Comparison of ENCODE assay signal across 15 mouse cellular contexts in the genomic region with DNA sequence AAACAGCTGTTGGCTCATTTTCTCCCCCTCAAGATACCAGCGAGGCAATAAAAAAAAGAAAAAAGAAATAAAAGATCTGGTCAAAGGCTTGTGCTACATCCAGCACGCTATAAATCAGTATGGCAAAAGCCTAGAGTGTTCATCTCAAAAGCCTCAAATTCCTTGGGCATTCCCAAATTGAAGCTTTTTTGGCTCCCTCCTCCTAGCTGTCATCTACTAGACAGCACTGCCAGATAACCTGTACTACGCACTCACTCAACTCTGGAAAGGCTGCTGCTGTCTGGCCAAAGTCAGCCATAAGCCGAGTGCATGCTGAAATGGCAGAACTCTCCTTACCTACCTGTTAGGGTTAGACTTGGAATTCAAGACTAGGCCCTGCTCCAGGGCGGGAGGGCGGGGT. TPM values are rescaled to one million over a fixed set of nuclear protein-coding genes. Genes with fewer than 3 reads are reported as not detected.
DNase-seq lines count a peak whose midpoint lies in the region; ATAC-seq and TF ChIP-seq lines count a peak whose summit lies in the region.
"Had no signal": no experiment of that assay in that cellular context is flagged by ENCODE, and none has a peak within 500 bp of the region (broad histone marks: within the 10 kb centered on the region; RNA-seq: fewer than 3 reads in every experiment).

No protein-coding gene starts in this region.

- TF ChIP-seq CTCF in gastrocnemius, adult 2 months (IDR thresholded peaks at IDR 0.05) = no peak

- H3K27ac ChIP-seq in gastrocnemius, adult 2 months = peak overlapping the region; percentile 92
- H3K27ac ChIP-seq in kidney, embryonic 16.5 days (ENCODE audit: low read length) = 0 out of 2 replicates have a peak overlapping the region, but pooled peaks have one; percentile 16
- peak overlapping the region; percentile 60 for H3K27ac ChIP-seq in brown adipose tissue, adult 24 weeks (replicated peaks; ENCODE audit: low read depth, low read length)
- H3K27ac ChIP-seq: embryonic facial prominence, embryonic 15.5 days; forebrain, embryonic 15.5 days; layer of hippocampus, adult 2 months had no signal

- H3K9ac ChIP-seq in kidney, embryonic 16.5 days (replicated peaks; ENCODE audit: low read length) = no peak overlapping the region
- H3K9ac ChIP-seq: embryonic facial prominence, embryonic 15.5 days; forebrain, embryonic 15.5 days had no signal

- H3K4me3 ChIP-seq in gastrocnemius, adult 2 months = peak overlapping the region; percentile 29
- no peak overlapping the region for H3K4me3 ChIP-seq in kidney, embryonic 16.5 days (ENCODE audit: low read length)
- no peak overlapping the region for H3K4me3 ChIP-seq in brown adipose tissue, adult 24 weeks (ENCODE audit: insufficient read depth, low read depth, low read length)
- H3K4me3 ChIP-seq: embryonic facial prominence, embryonic 15.5 days; forebrain, embryonic 15.5 days; layer of hippocampus, adult 2 months had no signal

- DNase-seq in gastrocnemius, adult 2 months = no peak
- no peak for DNase-seq in gastrocnemius, postnatal 10 days
- DNase-seq in kidney, adult 9 months = no peak
- DNase-seq in lung, postnatal 36 days = peak; percentile 53
- DNase-seq in adrenal gland, postnatal 4 days (ENCODE audit: low spot score in 2 of 2) = no peak
- no peak for DNase-seq in urinary bladder, postnatal 25 days (ENCODE audit: low spot score)
- DNase-seq: adrenal gland, postnatal 36 days; cerebellum, adult 11 months; kidney, adult 8-10 months; spleen, adult 18-20 months had no signal

- no peaks in the 10 kb centered on the region for H3K9me3 ChIP-seq in kidney, embryonic 16.5 days (ENCODE audit: low read length)
- H3K9me3 ChIP-seq: embryonic facial prominence, embryonic 15.5 days; forebrain, embryonic 15.5 days had no signal

- intact Hi-C loops in gastrocnemius, adult 2 months (cut with DNase I) = no loop called here

- no peaks in the 10 kb centered on the region for H3K36me3 ChIP-seq in kidney, embryonic 16.5 days (ENCODE audit: insufficient read depth, low read length)
- H3K36me3 ChIP-seq: forebrain, embryonic 15.5 days had no signal

- peaks cover 81% of the 10 kb centered on the region for H3K4me1 ChIP-seq in kidney, embryonic 16.5 days (ENCODE audit: insufficient read depth, low read length)
- peaks cover 50% of the 10 kb centered on the region for H3K4me1 ChIP-seq in brown adipose tissue, adult 24 weeks (ENCODE audit: control insufficient read depth, insufficient read depth, insufficient read length, low read length)

- no peak overlapping the region for H3K4me2 ChIP-seq in kidney, embryonic 16.5 days (replicated peaks; ENCODE audit: low read depth, low read length)
- H3K4me2 ChIP-seq: embryonic facial prominence, embryonic 15.5 days; forebrain, embryonic 15.5 days had no signal

- no peak for ATAC-seq in kidney, embryonic 16.5 days (ENCODE audit: low FRiP score, low TSS enrichment)
- ATAC-seq: forebrain, embryonic 15.5 days had no signal

- WGBS in kidney, embryonic 16.5 days = 61% methylated on average over 6 of the region's 6 CpGs

- no peaks in the 10 kb centered on the region for H3K27me3 ChIP-seq in kidney, embryonic 16.5 days (ENCODE audit: insufficient read depth, low read length)
- H3K27me3 ChIP-seq: embryonic facial prominence, embryonic 15.5 days; forebrain, embryonic 15.5 days had no signal

RNA-seq across cellular contexts. Expression of a gene that starts 4.9 kb away (rescaled TPM):
- total RNA-seq in gastrocnemius, adult 2 months (2021) = 10 to 100 TPM; 27.1 to 40.2 TPM
- 100 to 1,000 TPM in 1 of 2 experiments, 10 to 100 TPM in 1; 90.2 to 120 TPM for total RNA-seq in gastrocnemius, postnatal 10 days (2021)
- 360 and 374 TPM in 2 replicates for polyA plus RNA-seq in kidney, embryonic 16.5 days (2015; fragmentation: Nextera tagmentation; extraction: Ambion mirVana)
- polyA plus RNA-seq in brown adipose tissue, adult 24 weeks (2012; ENCODE audit: insufficient read depth, insufficient read length, missing spikeins) = 122 and 135 TPM in 2 replicates
- total RNA-seq in adrenal gland, postnatal 4 days (2021) = 100 to 1,000 TPM; 220 to 242 TPM

RNA-seq across cellular contexts. Expression of a gene that starts 24.4 kb away (rescaled TPM):
- 100 to 1,000 TPM; 122 to 141 TPM for total RNA-seq in gastrocnemius, adult 2 months (2021)
- total RNA-seq in gastrocnemius, postnatal 10 days (2021) = 100 to 1,000 TPM; 169 to 174 TPM
- 406 and 407 TPM in 2 replicates for polyA plus RNA-seq in kidney, embryonic 16.5 days (2015; fragmentation: Nextera tagmentation; extraction: Ambion mirVana)
- 165 and 216 TPM in 2 replicates for polyA plus RNA-seq in brown adipose tissue, adult 24 weeks (2012; ENCODE audit: insufficient read depth, insufficient read length, missing spikeins)
- 100 to 1,000 TPM; 308 to 312 TPM for total RNA-seq in adrenal gland, postnatal 4 days (2021)

RNA-seq across cellular contexts. Expression of a gene that starts 24.6 kb away (rescaled TPM):
- under 1 TPM; 0.25 to 0.33 TPM for total RNA-seq in gastrocnemius, adult 2 months (2021)
- total RNA-seq in gastrocnemius, postnatal 10 days (2021) = under 1 TPM; 0.66 to 0.93 TPM
- polyA plus RNA-seq in kidney, embryonic 16.5 days (2015; fragmentation: Nextera tagmentation; extraction: Ambion mirVana) = 9.7 and 10.1 TPM in 2 replicates
- 0.63 and 1.4 TPM in 2 replicates for polyA plus RNA-seq in brown adipose tissue, adult 24 weeks (2012; ENCODE audit: insufficient read depth, insufficient read length, missing spikeins)
- 1 to 10 TPM; 2.5 to 3.6 TPM for total RNA-seq in adrenal gland, postnatal 4 days (2021)

Comparison
In these comparisons a context has a peak if more than half of its experiments do, and no peak if none do; other contexts are left out.
1. H3K27ac ChIP-seq: peak in every context shown above with its lines; median percentile 92 in gastrocnemius, adult 2 months; 60 in brown adipose tissue, adult 24 weeks; 16 in kidney, embryonic 16.5 days.